Mouse (Mus musculus) intestine, embryonic 14.5 days (tissue): ENCODE results near the gene Fam120a. TPM values are rescaled to one million over a fixed set of nuclear protein-coding genes. Genes with fewer than 3 reads are reported as not detected.

Experiments
- ATAC-seq: fragments of 200-750 bp; cut with Nextera tagmentation; replicated peaks from 2 replicates; pipeline ENCODE4 v1.8.0; 2017; ENCODE audit warnings: low read depth, moderate number of reproducible peaks, moderate TSS enrichment, moderate library complexity; ENCODE audit not compliant: low FRiP score, low TSS enrichment
- DNase-seq: peaks from one replicate; pipeline ENCODE4 v3.0.0-alpha.2; 2018; ENCODE audit warnings: low spot score
- H3K27ac ChIP-seq: fragments of 300-500 bp; sonication (generic); 2 replicates; pipeline ENCODE4 v1.5.1; 2014; ENCODE audit warnings: low read depth, mild to moderate bottlenecking, control low read depth
- H3K27me3 ChIP-seq: fragments of 300-500 bp; sonication (generic); replicated peaks from 2 replicates; pipeline ENCODE4 v1.6.1; 2014; ENCODE audit warnings: low read length, control low read depth; ENCODE audit not compliant: control insufficient read depth, insufficient read depth
- H3K36me3 ChIP-seq: fragments of 300-500 bp; sonication (generic); 2 replicates; pipeline ENCODE4 v1.6.1; 2014; ENCODE audit warnings: low read length, control low read depth; ENCODE audit not compliant: control insufficient read depth, insufficient read depth
- H3K4me1 ChIP-seq: fragments of 300-500 bp; sonication (generic); replicated peaks from 2 replicates; pipeline ENCODE4 v1.6.1; 2014; ENCODE audit warnings: low read length, control low read depth, mixed read lengths; ENCODE audit not compliant: control insufficient read depth, insufficient read depth
- H3K4me2 ChIP-seq: fragments of 300-500 bp; sonication (generic); 2 replicates; pipeline ENCODE4 v1.6.1; 2014; ENCODE audit warnings: low read length
- H3K4me3 ChIP-seq: fragments of 300-500 bp; sonication (generic); 2 replicates; pipeline ENCODE4 v1.5.1; 2014; ENCODE audit warnings: low read depth, low read length, control low read depth, mixed read lengths
- H3K9ac ChIP-seq: fragments of 300-500 bp; sonication (generic); 2 replicates; pipeline ENCODE4 v1.6.1; 2014; ENCODE audit warnings: mild to moderate bottlenecking, low read length
- H3K9me3 ChIP-seq: fragments of 300-500 bp; sonication (generic); 2 replicates; pipeline ENCODE4 v1.6.1; 2016; ENCODE audit warnings: low read length, control low read depth; ENCODE audit not compliant: control insufficient read depth
- WGBS: fragments of 180-500 bp; shearing (Covaris S2); extraction: QIAGEN DNeasy Blood & Tissue Kit; methylation state at CpG from one replicate; pipeline ENCODE4 v1.1.7; 2014; 5-methylcytosine and 5-hydroxymethylcytosine counted together
- polyA plus RNA-seq: library from polyadenylated mRNA; unstranded; fragments of >200 nt; fragmentation: Nextera tagmentation; extraction: Ambion mirVana; gene quantifications from 2 replicates; pipeline ENCODE4 v1.2.1, GENCODE M21; 2014

Fam120a gene
- polyA plus RNA-seq, 1 experiment from 2014 or later = 43.8 TPM

- ATAC-seq = no peak
- Histone ChIP-seq H3K9me3 (no peaks in the 10 kb centered on the region), H3K9ac (no peak overlapping the region), H3K4me2 (no peak overlapping the region), H3K27me3 (no peaks in the 10 kb centered on the region), H3K36me3 (0 out of 2 replicates have a peak, but pooled peaks cover 2% of the 10 kb centered on the region), H3K4me1 (peaks cover 34% of the 10 kb centered on the region), H3K27ac (no peak overlapping the region), H3K4me3 (no peak overlapping the region)
- WGBS = 77% methylated on average over 2 of the region's 2 CpGs
- DNase-seq = no peak
Observed at GRCm38 (mm10) chr13:48850326-48850725, 117.5 kb downstream of the Fam120a start.

- 0 out of 2 replicates have a peak, but pooled peaks cover 2% of the 10 kb centered on the region for H3K36me3 ChIP-seq
- no peak for ATAC-seq
- no peak overlapping the region for H3K4me3 ChIP-seq
- DNase-seq = no peak
- WGBS = 23% methylated on average over 3 of the region's 3 CpGs
- no peak overlapping the region for H3K9ac ChIP-seq
- no peaks in the 10 kb centered on the region for H3K27me3 ChIP-seq
- H3K27ac ChIP-seq = no peak overlapping the region
- no peaks in the 10 kb centered on the region for H3K9me3 ChIP-seq
- H3K4me1 ChIP-seq = peaks cover 22% of the 10 kb centered on the region
- no peak overlapping the region for H3K4me2 ChIP-seq
Observed at GRCm38 (mm10) chr13:48849155-48849554, 118.7 kb downstream of the Fam120a start.

- 58% methylated on average over 4 of the region's 4 CpGs for WGBS
- no peak overlapping the region for H3K9ac ChIP-seq
- 0 out of 2 replicates have a peak, but pooled peaks cover 2% of the 10 kb centered on the region for H3K36me3 ChIP-seq
- no peak for DNase-seq
- H3K4me3 ChIP-seq = no peak overlapping the region
- no peak overlapping the region for H3K27ac ChIP-seq
- H3K4me2 ChIP-seq = no peak overlapping the region
- H3K27me3 ChIP-seq = no peaks in the 10 kb centered on the region
- ATAC-seq = no peak
- no peaks in the 10 kb centered on the region for H3K9me3 ChIP-seq
- H3K4me1 ChIP-seq = peaks cover 7% of the 10 kb centered on the region; the same call in 1 of the 2 replicates
Observed at GRCm38 (mm10) chr13:48845308-48845707, 122.5 kb downstream of the Fam120a start.

GRCm38 (mm10) chr13:48843530-48843929 lies 124.3 kb downstream of the Fam120a start:
- Histone ChIP-seq H3K9me3 (no peaks in the 10 kb centered on the region), H3K4me3 (no peak overlapping the region), H3K27ac (no peak overlapping the region), H3K4me1 (no peaks in the 10 kb centered on the region), H3K9ac (no peak overlapping the region), H3K36me3 (0 out of 2 replicates have a peak, but pooled peaks cover 2% of the 10 kb centered on the region), H3K27me3 (no peaks in the 10 kb centered on the region), H3K4me2 (no peak overlapping the region)
- no peak for DNase-seq
- WGBS = 77% methylated on average over 1 of the region's 1 CpGs
- no peak for ATAC-seq

- no peaks in the 10 kb centered on the region for H3K27me3 ChIP-seq
- H3K9ac ChIP-seq = no peak overlapping the region
- H3K4me2 ChIP-seq = no peak overlapping the region
- DNase-seq (no peak), ATAC-seq (0 out of 2 replicates have a peak, but pooled peaks have one; percentile 12)
- H3K4me1 ChIP-seq = no peaks in the 10 kb centered on the region
- H3K9me3 ChIP-seq = no peaks in the 10 kb centered on the region
- no peaks in the 10 kb centered on the region for H3K36me3 ChIP-seq
- 75% methylated on average over 5 of the region's 5 CpGs for WGBS
- H3K4me3 ChIP-seq = no peak overlapping the region
- no peak overlapping the region for H3K27ac ChIP-seq
Observed at GRCm38 (mm10) chr13:48841905-48842592, 125.8 kb downstream of the Fam120a start.

GRCm38 (mm10) chr13:48838284-48838683 lies 129.5 kb downstream of the Fam120a start:
- 89% methylated on average over 2 of the region's 2 CpGs for WGBS
- Histone ChIP-seq H3K4me3 (no peak overlapping the region), H3K9ac (no peak overlapping the region), H3K9me3 (no peaks in the 10 kb centered on the region), H3K4me1 (no peaks in the 10 kb centered on the region), H3K27me3 (no peaks in the 10 kb centered on the region), H3K27ac (no peak overlapping the region), H3K4me2 (no peak overlapping the region), H3K36me3 (peaks cover 8% of the 10 kb centered on the region; the same call in 1 of the 2 replicates)
- ATAC-seq (no peak), DNase-seq (no peak)

GRCm38 (mm10) chr13:48837537-48837936 lies 130.3 kb downstream of the Fam120a start:
- Histone ChIP-seq H3K4me2 (no peak overlapping the region), H3K27ac (no peak overlapping the region), H3K4me3 (no peak overlapping the region), H3K9ac (no peak overlapping the region), H3K36me3 (peaks cover 9% of the 10 kb centered on the region), H3K27me3 (no peaks in the 10 kb centered on the region), H3K4me1 (no peaks in the 10 kb centered on the region), H3K9me3 (no peaks in the 10 kb centered on the region)
- WGBS = 55% methylated on average over 6 of the region's 6 CpGs
- DNase-seq = no peak
- no peak for ATAC-seq

- Histone ChIP-seq H3K36me3 (peaks cover 66% of the 10 kb centered on the region), H3K4me1 (no peaks in the 10 kb centered on the region), H3K4me2 (no peak overlapping the region), H3K4me3 (no peak overlapping the region), H3K9me3 (no peaks in the 10 kb centered on the region), H3K27ac (no peak overlapping the region), H3K9ac (no peak overlapping the region), H3K27me3 (no peaks in the 10 kb centered on the region)
- 87% methylated on average over 14 of the region's 14 CpGs for WGBS
- DNase-seq (no peak), ATAC-seq (no peak)
Observed at GRCm38 (mm10) chr13:48830528-48831250, 137.1 kb downstream of the Fam120a start.
